ENCODE assay signal across 8 mouse cellular contexts in genomic region chr1:182560390-182561098, GRCm38 (mm10). TPM values are rescaled to one million over a fixed set of nuclear protein-coding genes. Genes with fewer than 3 reads are reported as not detected.
DNase-seq lines count a peak whose midpoint lies in the region; ATAC-seq and TF ChIP-seq lines count a peak whose summit lies in the region.

No protein-coding gene starts in this region.

- no peaks in the 10 kb centered on the region for H3K27me3 ChIP-seq in embryonic facial prominence, embryonic 15.5 days
- H3K27me3 ChIP-seq in hindbrain, embryonic 16.5 days (replicated peaks; ENCODE audit: control insufficient read depth, insufficient read depth, low read length), result no peaks in the 10 kb centered on the region
- H3K27me3 ChIP-seq in limb, embryonic 14.5 days (ENCODE audit: control insufficient read depth, insufficient read depth, low read length), result no peaks in the 10 kb centered on the region

- H3K9ac ChIP-seq in embryonic facial prominence, embryonic 15.5 days, result no peak overlapping the region
- H3K9ac ChIP-seq in hindbrain, embryonic 16.5 days (ENCODE audit: low read depth, low read length), result no peak overlapping the region
- H3K9ac ChIP-seq in limb, embryonic 14.5 days (ENCODE audit: low read depth, low read length, severe bottlenecking), result no peak overlapping the region

- TF ChIP-seq POLR2A in limb, embryonic 14.5 days (IDR thresholded peaks at IDR 0.05; ENCODE audit: borderline replicate concordance, extremely low read depth, insufficient read depth, insufficient read length), result no peak

- H3K27ac ChIP-seq in embryonic facial prominence, embryonic 15.5 days (replicated peaks), result no peak overlapping the region
- no peak overlapping the region for H3K27ac ChIP-seq in hindbrain, embryonic 16.5 days (ENCODE audit: low read depth, low read length)
- H3K27ac ChIP-seq in limb, embryonic 14.5 days (replicated peaks; ENCODE audit: low read depth, low read length), result no peak overlapping the region

- H3K4me1 ChIP-seq in embryonic facial prominence, embryonic 15.5 days, result peaks cover 24% of the 10 kb centered on the region
- H3K4me1 ChIP-seq in hindbrain, embryonic 16.5 days (ENCODE audit: control insufficient read depth, insufficient read depth, low read depth, low read length), result peaks cover 6% of the 10 kb centered on the region
- 0 out of 2 replicates have a peak, but pooled peaks cover 3% of the 10 kb centered on the region for H3K4me1 ChIP-seq in limb, embryonic 14.5 days (ENCODE audit: control insufficient read depth, insufficient read depth, low read length)

- no peak overlapping the region for H3K4me3 ChIP-seq in embryonic facial prominence, embryonic 15.5 days (replicated peaks)
- no peak overlapping the region for H3K4me3 ChIP-seq in hindbrain, embryonic 16.5 days (ENCODE audit: low read length)
- no peak overlapping the region for H3K4me3 ChIP-seq in limb, embryonic 14.5 days (replicated peaks; ENCODE audit: low read length)

- DNase-seq in gastrocnemius, postnatal 14 days, result peak; percentile 28
- DNase-seq in gastrocnemius, adult 8-10 months (ENCODE audit: low spot score in 2 of 2), result no peak
- peak; percentile 38 for DNase-seq in adrenal gland, adult 8-10 months
- DNase-seq in limb, embryonic 14.5 days (ENCODE audit: low spot score), result peak; percentile 68
- DNase-seq in neural tube, embryonic 10.5 days (ENCODE audit: extremely low spot score, low spot score), result peak; percentile 70

- ATAC-seq in embryonic facial prominence, embryonic 15.5 days (ENCODE audit: insufficient number of reproducible peaks, low FRiP score, low TSS enrichment, low read depth), result peak; percentile 25; the same call in 1 of the 2 replicates
- peak; percentile 72 for ATAC-seq in hindbrain, embryonic 16.5 days
- 0 out of 2 replicates have a peak, but pooled peaks have one; percentile 30 for ATAC-seq in limb, embryonic 14.5 days (ENCODE audit: low FRiP score, low read depth)
- ATAC-seq in megakaryocyte-erythroid progenitor cell, adult 5-6 weeks (replicated peaks; ENCODE audit: low FRiP score, low TSS enrichment, poor library complexity, severe bottlenecking), result no peak

- no peaks in the 10 kb centered on the region for H3K9me3 ChIP-seq in embryonic facial prominence, embryonic 15.5 days (replicated peaks)
- H3K9me3 ChIP-seq in hindbrain, embryonic 16.5 days (ENCODE audit: control insufficient read depth, low read length), result no peaks in the 10 kb centered on the region
- H3K9me3 ChIP-seq in limb, embryonic 14.5 days (ENCODE audit: control insufficient read depth, low read length), result no peaks in the 10 kb centered on the region

- H3K36me3 ChIP-seq in embryonic facial prominence, embryonic 15.5 days, result no peaks in the 10 kb centered on the region
- H3K36me3 ChIP-seq in hindbrain, embryonic 16.5 days (ENCODE audit: control insufficient read depth, insufficient read depth, low read length), result no peaks in the 10 kb centered on the region
- H3K36me3 ChIP-seq in limb, embryonic 14.5 days (ENCODE audit: control insufficient read depth, insufficient read depth, low read length), result no peaks in the 10 kb centered on the region

- H3K4me2 ChIP-seq in embryonic facial prominence, embryonic 15.5 days (replicated peaks), result no peak overlapping the region
- no peak overlapping the region for H3K4me2 ChIP-seq in hindbrain, embryonic 16.5 days (ENCODE audit: low read length)
- H3K4me2 ChIP-seq in limb, embryonic 14.5 days (replicated peaks; ENCODE audit: low read depth, low read length, severe bottlenecking), result no peak overlapping the region

- WGBS in embryonic facial prominence, embryonic 15.5 days, result 14% methylated on average over 3 of the region's 3 CpGs
- WGBS in hindbrain, embryonic 16.5 days, result 15% methylated on average over 3 of the region's 3 CpGs
- 30% methylated on average over 3 of the region's 3 CpGs for WGBS in limb, embryonic 14.5 days

- intact Hi-C loops in gastrocnemius, postnatal 14 days (cut with DNase I; ENCODE audit: low total_unique reads), result loop anchor here (5.0 to 10.0 kb wide), 2 partner anchors 97 to 224 kb away; no protein-coding TSS in a partner anchor

RNA-seq across cellular contexts. Expression of gene Capn8, which starts 4.3 kb away (rescaled TPM):
- total RNA-seq in gastrocnemius, postnatal 14 days (2021), result not detected
- not detected for total RNA-seq in gastrocnemius, adult 8-10 months (2022)
- under 1 TPM; 0.16 to 0.59 (median 0.19) TPM for total RNA-seq in adrenal gland, adult 8-10 months (2022)
- 0.71 and 0.77 TPM in 2 replicates for polyA plus RNA-seq in embryonic facial prominence, embryonic 15.5 days (2015; fragmentation: Nextera tagmentation; extraction: Ambion mirVana)
- polyA plus RNA-seq in hindbrain, embryonic 16.5 days (2015; fragmentation: Nextera tagmentation; extraction: Ambion mirVana), result 0.09 TPM in 1 of 2 replicates, not detected in the other
- 0.08 TPM in 2 replicates for polyA plus RNA-seq in limb, embryonic 14.5 days (2012; rRNA removed)
- polyA plus RNA-seq in limb, embryonic 14.5 days (2014; fragmentation: Nextera tagmentation; extraction: Ambion mirVana), result 0.08 TPM in 1 of 2 replicates, not detected in the other
- not detected in 2 replicates for total RNA-seq in megakaryocyte-erythroid progenitor cell, adult 5-6 weeks (2014; fragmentation: Nextera tagmentation)
- total RNA-seq in megakaryocyte-erythroid progenitor cell, adult 5-6 weeks (2017), result not detected in 2 replicates

RNA-seq across cellular contexts. Expression of gene Capn2, which starts 43.1 kb away (rescaled TPM):
- 10 to 100 TPM; 60.2 to 70.7 TPM for total RNA-seq in gastrocnemius, postnatal 14 days (2021)
- total RNA-seq in gastrocnemius, adult 8-10 months (2022), result 10 to 100 TPM; 46.6 to 49.7 (median 47.6) TPM
- total RNA-seq in adrenal gland, adult 8-10 months (2022), result 10 to 100 TPM; 53.3 to 96.0 (median 73.4) TPM
- 132 and 134 TPM in 2 replicates for polyA plus RNA-seq in embryonic facial prominence, embryonic 15.5 days (2015; fragmentation: Nextera tagmentation; extraction: Ambion mirVana)
- polyA plus RNA-seq in hindbrain, embryonic 16.5 days (2015; fragmentation: Nextera tagmentation; extraction: Ambion mirVana), result 93.9 and 102 TPM in 2 replicates
- 76.7 and 90.5 TPM in 2 replicates for polyA plus RNA-seq in limb, embryonic 14.5 days (2012; rRNA removed)
- polyA plus RNA-seq in limb, embryonic 14.5 days (2014; fragmentation: Nextera tagmentation; extraction: Ambion mirVana), result 119 and 126 TPM in 2 replicates
- total RNA-seq in megakaryocyte-erythroid progenitor cell, adult 5-6 weeks (2014; fragmentation: Nextera tagmentation), result 2.4 and 6.1 TPM in 2 replicates
- total RNA-seq in megakaryocyte-erythroid progenitor cell, adult 5-6 weeks (2017), result 7.2 and 16.2 TPM in 2 replicates

Comparison
In these comparisons a context has a peak if more than half of its experiments do, and no peak if none do; other contexts are left out.
1. DNase-seq: peak in gastrocnemius, postnatal 14 days (single experiment), adrenal gland, adult 8-10 months (single experiment), limb, embryonic 14.5 days (single experiment) and neural tube, embryonic 10.5 days (single experiment); none in gastrocnemius, adult 8-10 months (0 of 2).